Mouse (Mus musculus) ES-E14 (cell line): ENCODE measurements around the gene Gal3st1. TPM values are rescaled to one million over a fixed set of nuclear protein-coding genes. Genes with fewer than 3 reads are reported as not detected.
"Not testable (repeated sequence)": the region's sequence is repeated elsewhere in the genome, so short reads cannot be mapped to it uniquely, and the experiment has no call there.

ENCODE experiments used
- DNase-seq: peaks from one replicate; pipeline ENCODE4 v3.0.0-alpha.2; 2013; ENCODE audit warnings: low read depth, low spot score
- H3K27ac ChIP-seq: 2 replicates; pipeline ENCODE4 v1.5.1; 2012; ENCODE audit warnings: low read depth, mild to moderate bottlenecking, low read length, moderate library complexity, mixed read lengths; ENCODE audit not compliant: poor library complexity, insufficient read depth, severe bottlenecking
- H3K36me3 ChIP-seq: 2 replicates; pipeline ENCODE4 v1.6.1; 2012; ENCODE audit warnings: mild to moderate bottlenecking, low read length, moderate library complexity, mixed read lengths; ENCODE audit not compliant: control insufficient read depth, poor library complexity, insufficient read depth, severe bottlenecking
- H3K4me1 ChIP-seq, 2 experiments: fragments of 150-350 bp in 1 of 2; sonication (generic) in 1 of 2; 2 replicates each; pipeline ENCODE4 v1.6.1; 2012; ENCODE audit warnings: low read length in 2 of 2, mild to moderate bottlenecking in 1 of 2, mixed read lengths in 1 of 2; ENCODE audit not compliant: control insufficient read depth in 2 of 2, insufficient read depth in 2 of 2, poor library complexity in 1 of 2
- H3K4me3 ChIP-seq, 2 experiments: fragments of 150-350 bp in 1 of 2; sonication (generic) in 1 of 2; 2 replicates each; pipeline ENCODE4 v1.5.1; 2012; ENCODE audit warnings: low read length in 2 of 2, low read depth in 1 of 2, mild to moderate bottlenecking in 1 of 2, mixed read lengths in 1 of 2; ENCODE audit not compliant: insufficient read depth in 1 of 2, poor library complexity in 1 of 2, severe bottlenecking in 1 of 2
- H3K9ac ChIP-seq: 2 replicates; pipeline ENCODE4 v1.6.1; 2012; ENCODE audit warnings: low read depth, mild to moderate bottlenecking, low read length, mixed read lengths; ENCODE audit not compliant: poor library complexity, insufficient read depth, severe bottlenecking
- H3K9me3 ChIP-seq: fragments of 150-350 bp; sonication (generic); 2 replicates; pipeline ENCODE4 v1.6.1; 2012; ENCODE audit warnings: low read depth, mild to moderate bottlenecking, low read length; ENCODE audit not compliant: control insufficient read depth, insufficient read depth
- CHD2 ChIP-seq: IDR thresholded peaks from 2 replicates; pipeline ENCODE4 v1.6.1; 2014; ENCODE audit warnings: mild to moderate bottlenecking, low read depth, low read length, inconsistent platforms
- HCFC1 ChIP-seq: IDR thresholded peaks from 2 replicates; pipeline ENCODE4 v1.6.1; 2012; ENCODE audit warnings: low read length, inconsistent platforms, borderline replicate concordance; ENCODE audit not compliant: insufficient read depth
- MAFK ChIP-seq: IDR thresholded peaks from 2 replicates; pipeline ENCODE4 v1.6.1; 2014; ENCODE audit warnings: mild to moderate bottlenecking, low read depth, low read length, inconsistent platforms; ENCODE audit not compliant: insufficient read depth
- ZC3H11A ChIP-seq: IDR thresholded peaks from 2 replicates; pipeline ENCODE4 v1.6.1; 2012; ENCODE audit warnings: low read depth, mild to moderate bottlenecking, inconsistent platforms, low read length, borderline replicate concordance
- ZNF384 ChIP-seq: IDR thresholded peaks from 2 replicates; pipeline ENCODE4 v1.6.1; 2012; ENCODE audit warnings: low read depth, low read length, inconsistent platforms
- in situ Hi-C, 2 experiments: fragments of 600-800 bp; cut with MboI; formaldehyde crosslinking; loops; one replicate each; pipeline ENCODE4 v1.15.1; 2025; ENCODE audit warnings: low sequenced_read_pairs in 2 of 2, inconsistent platforms in 1 of 2; ENCODE audit not compliant: unreplicated experiment in 2 of 2
- total RNA-seq: library from RNA; depleted of rRNA; stranded (reverse); fragments of 300-350 nt; gene quantifications from 2 replicates; pipeline ENCODE4 v1.2.3, GENCODE M21; 2012

The Gal3st1 gene
- total RNA-seq, 1 experiment, result 4.9 TPM

GRCm38 (mm10) chr11:3937321-3937874, 46.0 kb upstream of the Gal3st1 start:
- no peaks in the 10 kb centered on the region for H3K9me3 ChIP-seq
- no peak overlapping the region for H3K9ac ChIP-seq
- peaks cover 3 to 13% of the 10 kb centered on the region in 2 experiments; a peak in 2 of 4 replicates for H3K4me1 ChIP-seq
- in situ Hi-C loops, result no loop called here
- no peak overlapping the region for H3K27ac ChIP-seq
- no peaks in the 10 kb centered on the region for H3K36me3 ChIP-seq
- no peak for DNase-seq
- TF ChIP-seq ZNF384 (no peak), CHD2 (no peak), HCFC1 (no peak), ZC3H11A (no peak), MAFK (no peak)
- no peak overlapping the region for H3K4me3 ChIP-seq

- DNase-seq, result no peak
- TF ChIP-seq HCFC1, result no peak
- no peak for TF ChIP-seq ZC3H11A
- no peak for TF ChIP-seq ZNF384
- no peak for TF ChIP-seq MAFK
- no peak for TF ChIP-seq CHD2
- in situ Hi-C loops, result no loop called here
These were observed 42.1 kb upstream of the Gal3st1 start for GRCm38 (mm10) chr11:3941371-3941770.

GRCm38 (mm10) chr11:3946386-3946785, 37.0 kb upstream of the Gal3st1 start:
- no peak for DNase-seq
- in situ Hi-C loops, result no loop called here
- Histone ChIP-seq H3K36me3 (no peaks in the 10 kb centered on the region), H3K9me3 (no peaks in the 10 kb centered on the region), H3K4me1 (peaks cover 3 to 5% of the 10 kb centered on the region in 2 experiments; a peak in 2 of 4 replicates), H3K27ac (no peak overlapping the region; the same call in 1 of the 2 replicates), H3K9ac (no peak overlapping the region), H3K4me3 (no peak overlapping the region; a peak in 1 of 4 replicates)
- TF ChIP-seq CHD2 (no peak), MAFK (peak; percentile 77)

More at GRCm38 (mm10) chr11:3941371-3941770, 42.1 kb upstream of the Gal3st1 start:
- H3K27ac ChIP-seq, result no peak overlapping the region
- no peak overlapping the region for H3K4me3 ChIP-seq
- no peak overlapping the region for H3K9ac ChIP-seq
- peaks cover 2 to 8% of the 10 kb centered on the region in 2 experiments; a peak in 2 of 4 replicates for H3K4me1 ChIP-seq
- H3K9me3 ChIP-seq, result no peaks in the 10 kb centered on the region
- no peaks in the 10 kb centered on the region for H3K36me3 ChIP-seq

- H3K9me3 ChIP-seq, H3K4me1 ChIP-seq, in situ Hi-C loops, DNase-seq, H3K36me3 ChIP-seq: not testable (repeated sequence)
- peak overlapping the region; percentile 4 to 46; a peak in 2 of 4 replicates for H3K4me3 ChIP-seq
- peak overlapping the region; percentile 90; the same call in 1 of the 2 replicates for H3K27ac ChIP-seq
- H3K9ac ChIP-seq, result 0 out of 2 replicates have a peak overlapping the region, but pooled peaks have one; percentile 5
These were observed 28.6 kb upstream of the Gal3st1 start for GRCm38 (mm10) chr11:3954876-3955275.

DNA sequence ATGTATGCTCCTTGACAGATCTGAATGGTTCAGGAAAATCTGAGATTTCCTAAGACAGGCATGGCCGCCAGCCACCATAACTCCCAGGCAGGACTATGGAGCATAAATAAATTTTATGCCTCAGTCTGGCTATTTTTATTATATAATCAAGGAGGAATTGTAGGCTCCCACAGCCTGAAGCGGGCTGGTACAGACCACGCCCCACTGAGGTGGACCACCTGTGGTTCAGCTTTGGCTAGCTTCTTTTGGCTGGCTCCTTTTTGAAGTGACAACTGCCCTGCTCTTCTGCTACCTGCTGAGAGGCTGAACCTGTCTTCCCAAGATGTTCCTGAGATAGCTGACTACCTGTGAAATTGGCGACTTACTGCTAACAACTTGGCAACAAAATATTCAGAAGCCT, 28.1 kb upstream of the Gal3st1 start:
- peak overlapping the region; percentile 4 to 46; a peak in 2 of 4 replicates for H3K4me3 ChIP-seq
- H3K27ac ChIP-seq, result peak overlapping the region; percentile 90; the same call in 1 of the 2 replicates
- H3K9me3 ChIP-seq, H3K4me1 ChIP-seq, in situ Hi-C loops, H3K36me3 ChIP-seq: not testable (repeated sequence)
- DNase-seq, result peak; percentile 68
- H3K9ac ChIP-seq, result 0 out of 2 replicates have a peak overlapping the region, but pooled peaks have one; percentile 5
